Mouse (Mus musculus) lung, embryonic 14.5 days (tissue): ENCODE measurements around the gene Qtrt2. TPM values are rescaled to one million over a fixed set of nuclear protein-coding genes. Genes with fewer than 3 reads are reported as not detected.

Experiments
- ATAC-seq: fragments of 200-750 bp; cut with Nextera tagmentation; 2 replicates; pipeline ENCODE4 v1.8.0; 2017; ENCODE audit warnings: mild to moderate bottlenecking, moderate TSS enrichment, moderate library complexity; ENCODE audit not compliant: insufficient read depth
- DNase-seq: peaks from one replicate; pipeline ENCODE4 v3.0.0-alpha.2; 2015
- H3K27ac ChIP-seq: fragments of 300-500 bp; sonication (generic); 2 replicates; pipeline ENCODE4 v1.5.1; 2014; ENCODE audit warnings: low read depth, mild to moderate bottlenecking, moderate library complexity
- H3K27me3 ChIP-seq: fragments of 300-500 bp; sonication (generic); 2 replicates; pipeline ENCODE4 v1.6.1; 2014; ENCODE audit warnings: low read length, control low read depth; ENCODE audit not compliant: insufficient read depth
- H3K36me3 ChIP-seq: fragments of 300-500 bp; sonication (generic); 2 replicates; pipeline ENCODE4 v1.6.1; 2014; ENCODE audit warnings: control low read depth; ENCODE audit not compliant: insufficient read depth
- H3K4me1 ChIP-seq: fragments of 300-500 bp; sonication (generic); 2 replicates; pipeline ENCODE4 v1.6.1; 2014; ENCODE audit warnings: antibody characterized with exemption, control low read depth; ENCODE audit not compliant: insufficient read depth
- H3K4me2 ChIP-seq: fragments of 300-500 bp; sonication (generic); 2 replicates; pipeline ENCODE4 v1.6.1; 2014; ENCODE audit warnings: mild to moderate bottlenecking
- H3K4me3 ChIP-seq: fragments of 300-500 bp; sonication (generic); 2 replicates; pipeline ENCODE4 v1.5.1; 2014; ENCODE audit warnings: low read depth, low read length
- H3K9ac ChIP-seq: fragments of 300-500 bp; sonication (generic); 2 replicates; pipeline ENCODE4 v1.6.1; 2014
- H3K9me3 ChIP-seq: fragments of 300-500 bp; sonication (generic); 2 replicates; pipeline ENCODE4 v1.6.1; 2016; ENCODE audit warnings: low read depth, low read length, control low read depth
- CTCF ChIP-seq: IDR thresholded peaks from 2 replicates; pipeline ENCODE4 v1.5.1; 2016; ENCODE audit warnings: antibody characterized with exemption, low read depth
- WGBS: fragments of 180-500 bp; shearing (Covaris S2); extraction: QIAGEN DNeasy Blood & Tissue Kit; methylation state at CpG from one replicate; pipeline ENCODE4 v1.1.7; 2014; 5-methylcytosine and 5-hydroxymethylcytosine counted together
- polyA plus RNA-seq: library from polyadenylated mRNA; unstranded; fragments of >200 nt; fragmentation: Nextera tagmentation; extraction: Ambion mirVana; gene quantifications from 2 replicates; pipeline ENCODE4 v1.2.1, GENCODE M21; 2014

The Qtrt2 gene
- 39.5 and 43.0 TPM in 2 replicates for polyA plus RNA-seq

- Histone ChIP-seq H3K27ac (no peak within 1 kb of the TSS), H3K4me3 (no peak within 1 kb of the TSS), H3K27me3 (no peaks in the 10 kb centered on the region), H3K9ac (no peak within 1 kb of the TSS), H3K4me1 (no peaks in the 10 kb centered on the region), H3K9me3 (no peaks in the 10 kb centered on the region), H3K4me2 (no peak within 1 kb of the TSS), H3K36me3 (no peaks in the 10 kb centered on the region)
- TF ChIP-seq CTCF: no peak
- WGBS: 76% methylated on average over 6 of the region's 6 CpGs
- ATAC-seq: no peak
- DNase-seq: no peak
Measured at GRCm38 (mm10) chr16:43926341-43926859, at the start of gene Qtrt2. Qtrt2 (minus strand) TSS chr16:43926809.

DNA sequence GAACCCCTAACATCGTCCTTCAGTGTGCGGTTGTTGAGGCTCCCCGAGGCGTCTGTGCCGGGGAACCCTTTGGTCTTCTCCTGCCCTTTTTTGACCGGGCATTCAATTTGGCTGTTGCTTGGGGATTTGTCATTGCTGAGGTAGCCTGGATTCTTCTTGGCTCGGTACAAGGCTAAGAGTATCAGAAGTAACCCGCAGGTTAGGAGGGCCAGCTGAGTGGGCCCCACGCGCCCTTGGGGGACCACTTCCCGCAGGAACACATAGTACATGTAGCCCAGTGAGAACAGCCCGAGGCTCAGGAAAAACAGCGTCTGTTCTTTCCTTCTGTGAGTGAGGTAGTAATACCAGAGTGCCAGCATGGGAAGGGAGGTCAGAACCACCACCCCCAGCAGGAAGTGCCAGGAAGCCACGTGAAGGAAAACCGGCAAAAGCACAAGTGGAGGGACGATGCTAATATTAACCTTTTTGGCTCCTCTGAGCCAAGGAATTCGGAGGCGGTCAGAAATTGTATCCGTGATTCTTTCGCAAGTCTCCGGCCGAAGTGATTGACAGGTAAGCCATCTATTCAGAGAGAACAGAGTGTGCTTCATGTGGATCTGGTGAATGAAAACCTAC is 47.1 kb upstream of the Qtrt2 start:
- DNase-seq: no peak
- H3K4me3 ChIP-seq: no peak overlapping the region
- H3K4me2 ChIP-seq: no peak overlapping the region
- peaks cover 5% of the 10 kb centered on the region for H3K27me3 ChIP-seq
- H3K36me3 ChIP-seq: no peaks in the 10 kb centered on the region
- H3K27ac ChIP-seq: no peak overlapping the region
- TF ChIP-seq CTCF: no peak
- H3K4me1 ChIP-seq: no peaks in the 10 kb centered on the region
- no peak overlapping the region for H3K9ac ChIP-seq
- WGBS: 80% methylated on average over 22 of the region's 22 CpGs
- no peak for ATAC-seq
- no peaks in the 10 kb centered on the region for H3K9me3 ChIP-seq

GRCm38 (mm10) chr16:43973147-43973546 is 46.5 kb upstream of the Qtrt2 start:
- no peak for DNase-seq
- ATAC-seq: no peak
- H3K4me1 ChIP-seq: no peaks in the 10 kb centered on the region
- H3K9me3 ChIP-seq: no peaks in the 10 kb centered on the region
- no peak overlapping the region for H3K27ac ChIP-seq
- H3K9ac ChIP-seq: no peak overlapping the region
- no peak for TF ChIP-seq CTCF
- H3K4me2 ChIP-seq: no peak overlapping the region
- no peak overlapping the region for H3K4me3 ChIP-seq
- no peaks in the 10 kb centered on the region for H3K27me3 ChIP-seq
- no peaks in the 10 kb centered on the region for H3K36me3 ChIP-seq
- WGBS: 90% methylated on average over 11 of the region's 11 CpGs

- no peak for TF ChIP-seq CTCF
- Histone ChIP-seq H3K27ac (no peak overlapping the region), H3K36me3 (no peaks in the 10 kb centered on the region), H3K4me3 (no peak overlapping the region), H3K9me3 (no peaks in the 10 kb centered on the region), H3K9ac (no peak overlapping the region), H3K4me1 (no peaks in the 10 kb centered on the region), H3K4me2 (no peak overlapping the region), H3K27me3 (no peaks in the 10 kb centered on the region)
- 82% methylated on average over 2 of the region's 2 CpGs for WGBS
- ATAC-seq (no peak), DNase-seq (no peak)
Measured at GRCm38 (mm10) chr16:43972391-43972790, 45.8 kb upstream of the Qtrt2 start.

- Histone ChIP-seq H3K4me2 (no peak overlapping the region), H3K9ac (no peak overlapping the region), H3K36me3 (no peaks in the 10 kb centered on the region), H3K4me1 (no peaks in the 10 kb centered on the region), H3K27ac (no peak overlapping the region), H3K9me3 (no peaks in the 10 kb centered on the region), H3K27me3 (no peaks in the 10 kb centered on the region), H3K4me3 (no peak overlapping the region)
- ATAC-seq (no peak), DNase-seq (no peak)
- no peak for TF ChIP-seq CTCF
- WGBS: 46% methylated on average over 9 of the region's 9 CpGs
Measured at GRCm38 (mm10) chr16:43971741-43972140, 45.1 kb upstream of the Qtrt2 start.

GRCm38 (mm10) chr16:43971189-43971588 is 44.6 kb upstream of the Qtrt2 start:
- no peak for ATAC-seq
- Histone ChIP-seq H3K4me3 (no peak overlapping the region), H3K4me1 (no peaks in the 10 kb centered on the region), H3K9me3 (no peaks in the 10 kb centered on the region), H3K4me2 (no peak overlapping the region), H3K27me3 (no peaks in the 10 kb centered on the region), H3K27ac (no peak overlapping the region), H3K36me3 (no peaks in the 10 kb centered on the region), H3K9ac (no peak overlapping the region)
- DNase-seq: no peak
- 93% methylated on average over 11 of the region's 11 CpGs for whole genome bisulfite sequencing
- TF ChIP-seq CTCF: no peak

GRCm38 (mm10) chr16:43970426-43970825 is 43.8 kb upstream of the Qtrt2 start:
- DNase-seq (no peak), ATAC-seq (no peak)
- Histone ChIP-seq H3K27me3 (no peaks in the 10 kb centered on the region), H3K4me2 (no peak overlapping the region), H3K9ac (no peak overlapping the region), H3K4me1 (no peaks in the 10 kb centered on the region), H3K9me3 (no peaks in the 10 kb centered on the region), H3K36me3 (no peaks in the 10 kb centered on the region), H3K4me3 (no peak overlapping the region), H3K27ac (no peak overlapping the region)
- no peak for TF ChIP-seq CTCF
- WGBS: 82% methylated on average over 3 of the region's 3 CpGs
